Mouse (Mus musculus) erythroid progenitor cell, adult 5-6 weeks (primary cell): ENCODE results near the gene Tfap2a. TPM values are rescaled to one million over a fixed set of nuclear protein-coding genes. Genes with fewer than 3 reads are reported as not detected.

ENCODE experiments used
- ATAC-seq: replicated peaks from 2 replicates; pipeline ENCODE4 v1.8.0; 2016; ENCODE audit warnings: moderate number of reproducible peaks, mild to moderate bottlenecking, moderate TSS enrichment, inconsistent platforms; ENCODE audit not compliant: poor library complexity, low FRiP score, severe bottlenecking
- total RNA-seq, 2 experiments: library from RNA; stranded (forward) in 1 of 2; stranded (reverse) in 1 of 2; fragments of 150-400 nt in 1 of 2; fragments of 186-747, 209-891 nt in 1 of 2; gene quantifications; 2 replicates each; pipeline versions ENCODE4 v1.2.3 to v1.2.4; 2015 to 2017; ENCODE audit warnings: low replicate concordance in 2 of 2

Gene Tfap2a
- total RNA-seq, 2 experiments from 2014 or later: not detected

DNA sequence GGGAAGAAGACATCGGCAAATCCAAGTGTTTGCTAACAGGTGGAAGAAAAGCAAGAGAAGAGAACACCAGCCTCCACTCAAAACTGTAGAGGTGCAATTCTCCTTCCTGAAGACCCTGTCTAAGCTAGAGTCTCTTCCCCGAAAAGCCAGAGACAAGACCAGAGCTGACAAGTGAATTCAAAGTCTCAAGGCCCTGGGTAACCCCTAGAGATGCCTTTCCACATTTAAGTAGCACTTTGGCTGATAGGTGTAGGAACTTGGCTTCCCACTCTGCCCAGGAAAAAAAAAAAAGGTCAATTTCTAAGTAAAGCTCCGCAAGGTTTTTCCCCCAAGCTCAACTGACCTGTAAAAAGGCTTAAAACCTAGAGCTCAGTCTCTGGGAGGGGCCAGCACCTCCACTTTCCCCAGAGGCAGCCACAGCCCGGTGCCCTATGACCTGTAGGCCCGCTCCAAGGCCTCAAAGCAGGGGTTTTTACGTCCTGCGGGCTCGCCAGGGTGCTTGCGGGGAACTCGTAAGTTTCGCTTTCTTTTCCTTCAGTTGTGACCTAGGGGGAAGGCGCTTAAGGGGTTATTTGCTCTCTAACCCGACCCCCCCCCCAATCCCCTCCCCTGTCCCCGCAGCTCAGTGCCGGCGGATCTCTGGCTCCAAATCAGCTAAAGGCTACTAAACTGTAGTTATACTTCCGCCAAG is 2.6 kb downstream of the Tfap2a start:
- no peak for ATAC-seq

DNA sequence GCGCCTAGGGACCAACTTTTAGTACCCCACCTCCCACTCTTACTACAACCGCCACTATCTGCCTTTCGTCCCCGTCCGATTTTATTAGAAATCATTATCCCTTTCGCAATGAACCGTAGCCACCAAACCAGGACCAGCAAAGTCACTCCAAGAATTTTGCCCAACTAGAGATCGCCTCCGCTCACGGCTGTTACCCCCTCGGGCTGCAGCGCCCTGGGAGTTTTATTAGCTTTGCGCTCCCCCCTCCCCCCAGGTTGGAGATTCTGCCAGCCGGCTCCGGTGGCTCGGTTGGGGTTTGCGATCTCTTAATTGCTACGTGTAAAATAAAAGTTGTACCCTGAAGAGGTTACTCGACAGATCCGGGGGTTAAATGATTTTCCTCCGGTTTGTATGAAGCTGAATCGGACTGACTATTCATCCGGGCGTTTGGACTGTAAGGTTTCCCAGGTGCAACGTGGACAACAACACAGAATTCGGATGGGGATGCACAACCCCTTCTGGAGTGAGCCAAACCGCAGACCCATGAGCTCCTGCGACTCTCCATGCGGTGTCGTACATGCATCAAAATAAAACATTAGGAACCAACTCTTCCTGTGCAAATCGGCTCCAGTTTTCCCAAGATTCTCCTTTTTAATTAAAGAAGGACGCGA is 3.7 kb downstream of the Tfap2a start:
- no peak for ATAC-seq

DNA sequence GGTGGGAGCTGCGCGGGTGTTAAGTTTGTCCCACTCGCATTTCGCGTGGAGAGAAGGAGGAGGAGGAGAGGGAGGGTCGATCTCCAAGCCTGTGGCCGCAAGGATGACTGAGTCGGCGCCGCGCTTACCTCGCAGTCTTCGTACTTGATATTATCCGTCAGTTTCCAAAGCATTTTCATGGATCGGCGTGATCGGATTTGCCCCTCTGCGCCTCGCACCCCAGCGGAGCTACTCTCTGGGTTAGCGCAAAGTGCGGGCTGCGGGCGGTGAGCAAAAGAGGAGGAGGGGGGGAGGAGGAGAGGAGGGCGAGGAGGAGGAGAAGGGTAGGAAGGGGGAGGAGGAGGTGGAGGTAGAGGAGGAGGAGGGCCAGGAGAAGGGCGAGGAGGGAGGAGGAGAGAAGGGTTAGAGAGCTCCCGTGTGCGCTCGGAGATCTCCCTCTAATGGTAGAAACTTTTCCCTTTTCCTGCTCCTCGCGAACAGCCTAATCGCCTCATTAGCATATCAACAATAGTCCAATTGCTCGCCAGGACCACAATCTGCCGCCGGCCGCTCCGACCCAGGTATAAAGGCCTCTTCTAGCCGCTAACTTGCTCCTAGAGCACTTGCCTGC is 4.5 kb downstream of the Tfap2a start:
- no peak for ATAC-seq

DNA sequence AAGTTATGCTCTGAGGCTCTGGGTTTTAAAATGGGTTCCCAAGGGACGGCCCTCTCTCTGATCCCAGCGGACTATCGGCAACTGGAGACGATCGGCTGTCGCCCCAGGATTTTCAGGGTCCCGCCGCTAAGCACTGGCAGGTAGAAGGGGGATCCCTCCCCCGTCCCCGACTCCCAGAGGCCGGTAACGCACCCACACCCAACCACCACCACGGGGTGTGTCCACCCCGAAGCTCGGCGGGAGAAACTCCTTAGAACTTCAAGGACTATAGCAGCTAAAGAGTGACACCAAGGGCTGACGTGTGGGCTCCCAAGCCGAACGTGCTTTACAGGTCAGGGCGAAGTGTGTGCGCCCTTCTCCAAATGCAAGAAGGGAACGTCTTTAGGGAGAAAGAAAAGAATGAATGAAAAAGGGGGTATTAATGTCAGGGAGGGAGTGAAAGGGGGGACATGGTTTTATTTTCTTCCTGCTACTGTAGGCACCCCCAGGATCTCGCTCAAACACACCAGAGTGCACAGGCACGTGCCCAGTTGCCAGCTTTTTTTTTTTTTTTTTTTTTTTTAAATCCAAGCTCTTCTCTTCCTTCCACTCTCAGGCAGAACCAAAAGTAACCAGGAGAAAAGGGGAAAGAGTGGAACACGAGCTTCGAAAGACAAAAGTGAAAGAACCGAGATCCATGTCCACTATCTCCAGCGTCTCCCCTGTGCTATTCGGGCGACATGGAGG is 5.2 kb downstream of the Tfap2a start:
- ATAC-seq: no peak

DNA sequence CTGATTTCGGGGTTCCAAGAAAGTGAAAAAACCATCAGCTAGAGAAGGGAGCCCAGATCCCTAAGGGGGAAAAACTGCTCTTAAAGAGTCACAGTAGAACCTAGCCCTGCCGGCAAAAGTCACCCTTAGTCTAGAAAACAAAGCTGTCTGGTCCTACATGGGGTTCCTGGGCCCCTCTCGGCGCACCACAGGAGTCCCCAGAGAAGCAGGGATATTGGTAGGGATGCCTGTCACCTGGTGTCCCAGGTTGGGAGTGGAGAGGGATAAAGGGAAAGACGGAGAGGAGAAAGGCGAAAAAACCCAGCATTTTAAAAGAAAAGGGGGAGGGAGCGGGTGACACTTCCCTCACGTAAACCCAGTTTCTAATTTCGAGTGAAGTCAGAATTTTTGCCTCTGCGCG is 6.1 kb downstream of the Tfap2a start:
- ATAC-seq: no peak

DNA sequence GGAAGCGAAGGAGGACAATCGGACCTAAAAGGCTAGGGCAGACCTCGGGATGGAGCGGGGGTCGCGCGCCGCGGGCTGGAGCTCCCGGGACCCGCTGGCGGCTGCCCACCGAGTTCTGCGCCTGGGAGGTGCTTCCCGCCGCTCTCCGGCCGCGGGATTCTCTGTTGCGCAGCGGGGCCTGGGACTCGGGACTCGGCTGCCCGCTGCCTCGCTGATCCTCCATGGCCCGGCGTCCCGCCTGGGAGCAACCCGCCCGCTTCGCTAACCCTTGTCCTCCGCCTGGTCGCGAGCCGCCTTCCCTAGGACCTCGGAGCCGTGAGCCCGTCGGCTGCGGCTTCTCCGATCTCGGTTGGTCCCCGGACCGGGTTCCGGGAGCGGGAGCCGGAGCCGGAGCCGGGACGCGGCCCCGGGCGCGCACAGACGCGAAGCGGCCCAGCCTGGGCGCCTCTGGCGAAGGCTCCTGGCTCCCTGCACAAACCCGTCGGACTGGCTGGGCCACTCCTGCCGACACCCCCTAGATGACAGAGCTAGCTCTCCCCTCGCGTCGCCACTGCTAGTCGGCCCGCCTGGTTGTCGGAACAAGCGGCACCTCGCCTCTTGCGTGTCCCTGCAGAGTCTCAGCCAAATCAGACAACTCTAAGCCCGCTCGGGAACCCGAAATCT is 6.9 kb downstream of the Tfap2a start:
- ATAC-seq: no peak

DNA sequence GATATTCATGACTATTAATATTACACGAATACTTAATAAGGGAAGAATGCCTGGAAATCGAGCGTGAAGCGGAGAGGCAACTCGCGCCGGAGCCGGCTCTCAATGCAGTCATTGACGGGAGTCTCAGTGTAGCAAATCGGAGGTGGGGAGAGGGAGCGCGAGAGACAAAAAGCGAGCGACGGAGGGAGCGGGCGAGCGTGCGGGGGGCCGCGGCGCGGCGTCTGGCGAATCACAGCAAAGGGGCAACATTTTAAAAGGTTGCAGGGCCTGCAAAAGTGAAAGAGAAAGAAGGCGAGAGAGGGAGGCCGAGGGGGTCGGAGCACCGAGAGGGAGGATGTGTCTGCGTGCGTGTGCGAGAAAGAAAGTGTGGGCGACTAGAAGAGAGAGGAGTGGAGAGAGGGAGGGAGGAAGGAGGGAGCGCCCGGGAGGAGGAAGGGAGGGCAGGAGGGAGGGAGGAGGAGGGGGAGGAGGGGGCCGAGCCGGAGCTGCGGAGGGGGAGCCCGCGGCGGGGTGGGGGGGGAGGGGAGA is 7.5 kb downstream of the Tfap2a start:
- ATAC-seq: no peak

DNA sequence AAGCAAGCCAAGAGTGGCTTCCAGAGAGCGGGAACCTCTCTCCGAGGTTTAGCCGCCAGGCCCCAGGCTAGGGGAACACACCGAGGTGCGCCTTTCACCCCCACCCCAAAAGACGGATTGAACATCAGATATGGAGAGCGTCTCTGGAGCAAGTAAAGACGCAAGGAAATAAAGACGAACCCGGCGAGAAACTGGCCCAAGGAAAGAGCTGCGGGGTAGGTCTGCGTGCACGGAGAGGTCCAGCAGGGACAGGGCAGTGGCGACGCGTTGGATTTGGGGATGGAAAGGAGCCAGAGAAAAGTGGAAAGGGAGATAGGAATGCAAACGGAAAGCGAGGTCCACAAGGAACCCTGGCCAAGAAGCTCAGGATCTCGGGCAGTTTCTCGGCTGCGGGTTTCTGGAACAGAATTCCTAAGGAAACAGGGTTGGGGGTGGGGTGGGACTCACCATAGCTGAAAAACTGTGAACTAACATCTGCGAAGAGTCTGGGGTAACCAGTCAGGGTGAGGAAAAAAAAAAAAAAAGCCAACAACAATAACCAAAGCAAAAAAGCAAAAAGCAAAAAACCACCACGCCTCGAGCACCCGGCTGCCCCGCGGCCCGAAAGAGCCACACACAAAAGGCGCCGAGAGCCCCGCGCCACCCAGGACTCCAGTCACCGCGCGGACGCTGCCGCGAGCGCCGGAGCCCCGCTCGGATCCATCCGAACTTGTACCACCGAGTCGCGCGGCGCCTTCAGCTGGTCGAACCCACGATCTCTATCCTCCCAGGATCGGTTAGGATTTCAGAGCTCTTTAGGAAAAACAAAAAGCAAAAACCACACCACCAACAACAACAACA is 8.4 kb downstream of the Tfap2a start:
- ATAC-seq: no peak

DNA sequence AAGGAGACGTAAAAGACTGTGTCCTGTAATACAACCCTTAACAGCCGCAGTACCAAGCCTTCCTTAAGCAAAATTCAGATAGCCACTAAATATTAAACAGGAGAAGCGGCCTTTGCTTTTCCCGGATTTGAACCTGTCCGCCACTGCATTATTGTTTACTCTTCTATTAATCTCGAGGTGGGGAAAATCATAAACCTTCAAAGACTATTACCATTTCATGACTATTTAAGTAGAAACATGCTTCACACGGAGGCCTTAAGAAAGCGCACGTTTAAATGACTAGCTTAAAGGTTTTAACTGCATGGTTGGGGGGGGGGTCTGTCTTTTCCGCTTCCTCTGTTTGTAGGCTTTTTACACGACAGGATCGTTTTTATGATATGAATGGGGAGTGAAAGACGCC is 9.1 kb downstream of the Tfap2a start:
- no peak for ATAC-seq

DNA sequence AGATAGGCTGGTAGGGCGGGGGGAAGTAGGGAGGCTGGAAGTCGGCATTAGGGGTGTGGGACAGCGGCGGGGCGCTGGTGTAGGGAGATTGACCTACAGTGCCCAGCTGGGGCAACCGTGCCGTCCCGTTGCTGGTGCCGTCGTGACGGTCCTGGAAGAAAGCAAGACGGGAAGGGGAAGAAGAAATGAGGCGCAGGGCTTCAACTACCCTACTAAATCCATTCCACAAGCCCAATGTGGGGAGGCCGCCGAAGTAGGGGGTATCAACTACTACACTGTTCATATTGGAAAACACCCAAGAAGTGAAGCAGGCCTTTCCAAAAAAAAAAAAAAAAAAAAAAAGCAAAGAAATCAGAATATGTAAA is 9.6 kb downstream of the Tfap2a start:
- no peak for ATAC-seq

DNA sequence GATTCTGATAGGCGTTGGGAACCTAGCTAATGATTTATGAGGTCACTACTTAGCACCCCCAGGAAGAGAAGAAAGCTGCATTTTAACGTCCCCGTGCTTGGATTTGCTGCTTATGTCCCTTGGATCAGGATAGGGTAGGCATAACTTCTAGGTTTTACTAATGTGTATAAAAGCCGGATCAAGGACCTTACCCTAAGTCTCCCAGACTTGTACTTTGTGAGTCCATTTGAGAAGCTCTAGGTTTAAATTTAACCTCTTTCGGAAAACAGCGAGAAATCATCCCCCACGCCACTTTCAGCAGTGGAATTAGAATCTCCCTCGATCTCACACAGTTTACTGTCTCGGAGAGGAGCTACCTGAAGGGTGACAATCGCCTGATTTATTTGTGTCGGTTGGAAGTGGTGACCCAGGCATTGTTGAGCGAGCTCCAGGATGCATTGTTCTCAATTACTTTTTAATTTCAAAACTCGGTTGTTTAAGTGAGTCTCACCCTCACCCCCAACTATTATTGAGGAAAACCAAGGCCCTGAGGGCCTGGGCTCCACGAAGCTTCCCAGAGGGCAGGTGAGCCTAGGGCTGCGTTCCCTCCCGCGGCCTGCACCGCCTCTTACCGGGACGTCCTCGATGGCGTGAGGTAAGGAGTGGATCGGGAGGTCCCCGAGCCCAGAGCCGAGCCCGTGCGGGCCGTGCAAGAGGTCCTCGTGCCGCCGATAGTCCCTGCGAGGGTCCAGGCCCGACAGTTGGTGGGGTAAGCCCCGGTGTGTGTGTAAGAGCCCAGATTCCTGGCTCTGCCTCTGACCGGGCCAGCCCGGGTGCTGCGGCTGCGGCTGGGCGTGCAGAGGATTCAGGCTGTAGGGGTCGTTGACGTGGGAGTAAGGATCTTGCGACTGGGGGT is 10.2 kb downstream of the Tfap2a start:
- ATAC-seq: no peak

DNA sequence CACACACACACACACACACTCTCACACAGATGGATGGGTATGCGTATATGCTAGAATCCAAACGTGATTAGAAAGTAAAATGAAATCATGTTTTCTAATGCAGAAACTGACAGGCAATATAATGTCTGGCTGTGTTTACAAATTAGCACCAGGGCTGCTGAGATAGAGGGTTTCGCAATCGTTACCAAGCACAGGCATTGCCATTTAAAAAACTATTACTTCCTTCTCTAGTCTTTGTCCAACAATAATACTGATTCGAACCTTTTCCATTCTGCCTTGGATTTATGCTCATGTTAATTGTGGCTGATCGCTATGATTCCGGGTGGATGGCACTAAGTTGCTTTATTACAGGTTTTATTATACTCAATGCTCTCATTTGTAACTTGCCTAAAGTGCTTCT is 12.3 kb downstream of the Tfap2a start:
- ATAC-seq: no peak

DNA sequence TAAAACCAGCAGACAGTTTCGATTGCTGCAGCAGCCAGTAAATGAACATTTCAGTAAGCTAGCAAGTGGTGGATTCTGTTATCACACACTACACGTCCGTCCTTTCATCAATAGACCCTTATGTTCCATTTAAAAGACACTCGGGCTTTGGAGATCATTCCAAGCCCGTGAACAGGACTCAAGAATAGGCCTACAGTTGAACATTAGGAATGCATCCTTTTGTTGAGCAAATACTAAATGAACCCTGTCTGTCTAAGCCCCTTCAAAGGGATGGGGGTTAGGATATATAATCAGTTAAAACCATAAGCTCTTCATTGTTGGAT is 14.6 kb downstream of the Tfap2a start:
- no peak for ATAC-seq

DNA sequence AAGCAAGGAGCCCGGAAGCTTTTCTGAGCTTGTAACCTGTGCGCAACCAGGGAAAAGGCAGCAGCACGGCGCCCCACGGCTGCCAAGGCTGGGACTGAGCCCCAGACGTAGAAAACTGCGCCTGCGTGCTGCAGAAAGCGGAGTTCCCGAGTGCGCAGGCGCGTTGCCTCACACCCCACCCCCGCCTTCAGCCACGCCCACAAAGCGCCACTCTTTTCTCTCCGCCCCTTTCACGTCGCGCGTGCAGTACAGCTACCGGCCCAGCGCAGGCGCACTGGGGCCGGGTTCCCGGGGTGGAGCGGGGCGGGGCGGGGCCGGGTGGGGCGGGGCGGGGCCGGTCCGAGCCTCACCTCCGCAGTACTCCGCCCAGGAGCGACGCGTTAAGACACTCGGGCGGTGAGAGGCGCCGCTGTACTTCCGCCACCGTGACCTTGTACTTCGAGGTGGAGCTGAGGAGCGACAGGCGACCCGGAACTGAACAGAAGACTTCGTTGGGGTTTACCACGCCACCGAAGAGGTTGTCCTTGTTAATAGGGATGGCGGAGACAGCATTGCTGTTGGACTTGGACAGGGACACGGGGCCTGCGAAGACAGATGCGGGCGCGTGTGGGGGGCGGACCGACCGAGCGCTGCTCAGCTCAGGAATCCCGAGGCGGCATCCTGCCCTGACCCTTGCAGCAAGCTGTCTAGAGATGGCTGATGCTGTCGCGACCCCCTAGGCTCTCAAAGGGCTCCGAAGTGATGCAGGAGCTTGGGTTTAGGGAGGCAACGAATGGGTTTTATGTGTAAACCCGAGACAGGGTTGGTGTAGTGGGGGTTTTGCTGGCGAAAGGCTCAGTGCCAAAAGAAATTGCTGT is 15.2 kb downstream of the Tfap2a start:
- peak; percentile 52; the same call in 1 of the 2 replicates for ATAC-seq

DNA sequence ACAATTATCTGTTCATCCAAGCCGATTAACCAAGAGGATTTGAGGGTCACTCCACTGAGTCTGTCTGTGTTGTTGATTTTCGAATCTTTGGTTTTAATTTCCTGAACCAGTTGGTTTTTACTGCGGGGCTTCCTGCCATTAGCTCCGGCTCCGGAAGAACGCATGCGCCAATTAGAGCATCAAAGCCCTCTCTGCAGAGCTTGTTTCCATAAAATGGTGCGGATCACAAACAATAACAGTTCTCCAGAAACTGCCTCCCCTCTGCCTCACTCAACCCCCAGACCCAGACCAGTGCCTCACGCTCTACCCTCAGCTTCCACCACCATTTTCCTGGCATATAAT is 18.5 kb downstream of the Tfap2a start:
- ATAC-seq: no peak

DNA sequence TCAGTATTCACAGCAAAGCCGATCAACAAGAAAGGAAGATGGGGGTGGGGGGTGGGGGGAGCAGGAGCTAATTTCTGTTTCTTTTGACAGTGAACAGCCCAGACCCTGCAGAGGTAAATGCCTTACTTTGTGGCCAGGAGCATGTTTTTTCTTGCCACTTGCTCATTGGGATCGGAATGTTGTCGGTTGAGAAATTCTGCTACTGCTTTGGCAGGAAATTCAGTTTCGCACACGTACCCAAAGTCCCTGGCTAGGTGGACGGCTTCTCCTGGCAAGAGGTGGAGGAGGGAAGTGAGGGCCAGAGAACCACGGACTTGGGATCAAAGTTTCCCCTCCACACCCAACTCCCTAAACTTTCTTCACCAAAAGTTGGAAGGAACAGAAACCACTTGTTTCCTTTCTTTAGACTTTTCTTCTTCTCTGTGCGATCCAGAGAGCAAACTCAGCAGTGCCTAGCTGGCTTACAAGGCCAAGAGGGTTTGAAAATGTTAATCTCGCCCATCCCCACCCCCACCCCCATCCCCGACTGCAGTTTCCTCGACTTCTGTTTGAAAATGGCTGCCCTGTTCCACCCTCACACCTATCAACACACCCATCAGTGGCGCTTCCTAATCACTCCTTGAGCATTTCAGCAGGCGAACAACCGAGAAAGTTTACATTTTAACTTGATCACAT is 19.0 kb downstream of the Tfap2a start:
- no peak for ATAC-seq
